Comparison of ENCODE assay signal across 27 mouse cellular contexts in genomic region chr6:7375851-7376250, GRCm38 (mm10).
DNase-seq lines count a peak whose midpoint lies in the region; ATAC-seq and TF ChIP-seq lines count a peak whose summit lies in the region.
"Had no signal": no experiment of that assay in that cellular context is flagged by ENCODE, and none has a peak within 500 bp of the region (broad histone marks: within the 10 kb centered on the region; RNA-seq: fewer than 3 reads in every experiment).

No protein-coding gene starts in this region.

- no peaks in the 10 kb centered on the region for H3K36me3 ChIP-seq in midbrain, embryonic 14.5 days (ENCODE audit: control insufficient read depth, insufficient read depth, low read length)
- no peaks in the 10 kb centered on the region for H3K36me3 ChIP-seq in midbrain, embryonic 11.5 days (ENCODE audit: control insufficient read depth, insufficient read depth, low read length)
- H3K36me3 ChIP-seq in midbrain, embryonic 16.5 days (ENCODE audit: control insufficient read depth, insufficient read depth, low read length), result no peaks in the 10 kb centered on the region
- H3K36me3 ChIP-seq in midbrain, embryonic 13.5 days, result no peaks in the 10 kb centered on the region
- H3K36me3 ChIP-seq in CH12.LX (replicated peaks in 1 of 2; ENCODE audit: control insufficient read depth in 1 of 2, insufficient read depth in 1 of 2, low read length in 1 of 2), result no peaks in the 10 kb centered on the region
- no peaks in the 10 kb centered on the region for H3K36me3 ChIP-seq in midbrain, postnatal 0 days (ENCODE audit: insufficient read depth, low read length)
- H3K36me3 ChIP-seq in hindbrain, embryonic 16.5 days (ENCODE audit: control insufficient read depth, insufficient read depth, low read length), result no peaks in the 10 kb centered on the region
- H3K36me3 ChIP-seq: embryonic facial prominence, embryonic 13.5 days; embryonic facial prominence, embryonic 15.5 days; forebrain, embryonic 10.5 days; forebrain, embryonic 12.5 days; forebrain, embryonic 15.5 days had no signal

- TF ChIP-seq POLR2A in CH12.LX (IDR thresholded peaks at IDR 0.05; ENCODE audit: low read depth, low read length), result no peak

- WGBS in midbrain, embryonic 14.5 days, result 67% methylated on average over 2 of the region's 2 CpGs
- 74% methylated on average over 2 of the region's 2 CpGs for WGBS in midbrain, embryonic 11.5 days
- WGBS in midbrain, embryonic 16.5 days, result 65% methylated on average over 2 of the region's 2 CpGs
- WGBS in midbrain, embryonic 13.5 days, result 69% methylated on average over 2 of the region's 2 CpGs
- WGBS in midbrain, postnatal 0 days, result 44% methylated on average over 2 of the region's 2 CpGs
- 89% methylated on average over 2 of the region's 2 CpGs for WGBS in hindbrain, embryonic 16.5 days

- H3K79me2 ChIP-seq in CH12.LX (replicated peaks; ENCODE audit: control insufficient read depth, extremely low read depth, insufficient read depth, poor library complexity, severe bottlenecking), result no peaks in the 10 kb centered on the region

- ATAC-seq in midbrain, embryonic 14.5 days (ENCODE audit: low FRiP score, low TSS enrichment), result no peak
- no peak for ATAC-seq in midbrain, embryonic 11.5 days (ENCODE audit: low FRiP score)
- ATAC-seq in midbrain, embryonic 16.5 days, result peak; percentile 69; the same call in 1 of the 2 replicates
- ATAC-seq in midbrain, embryonic 13.5 days, result no peak
- ATAC-seq in midbrain, postnatal 0 days (ENCODE audit: low FRiP score), result peak; percentile 71
- ATAC-seq in hindbrain, embryonic 16.5 days, result no peak
- ATAC-seq: activated CD4-positive, CD25-positive, alpha-beta regulatory T cell, adult 4 months; CD4-positive, CD25-positive, alpha-beta regulatory T cell, adult 4 months; forebrain, embryonic 15.5 days; Patski had no signal

- peak; percentile 4 for TF ChIP-seq RAD21 in CH12.LX (IDR thresholded peaks at IDR 0.05; ENCODE audit: low read depth, low read length)

- H3K9me3 ChIP-seq in midbrain, embryonic 14.5 days (ENCODE audit: control insufficient read depth, low read length), result no peaks in the 10 kb centered on the region
- no peaks in the 10 kb centered on the region for H3K9me3 ChIP-seq in midbrain, embryonic 11.5 days (ENCODE audit: control insufficient read depth, low read length)
- H3K9me3 ChIP-seq in midbrain, embryonic 16.5 days (replicated peaks; ENCODE audit: control insufficient read depth, low read length, poor library complexity, severe bottlenecking), result no peaks in the 10 kb centered on the region
- H3K9me3 ChIP-seq in midbrain, embryonic 13.5 days, result no peaks in the 10 kb centered on the region
- H3K9me3 ChIP-seq in CH12.LX (replicated peaks; ENCODE audit: low read length), result no peaks in the 10 kb centered on the region
- H3K9me3 ChIP-seq in midbrain, postnatal 0 days (ENCODE audit: low read length), result no peaks in the 10 kb centered on the region
- no peaks in the 10 kb centered on the region for H3K9me3 ChIP-seq in hindbrain, embryonic 16.5 days (ENCODE audit: control insufficient read depth, low read length)
- H3K9me3 ChIP-seq: embryonic facial prominence, embryonic 13.5 days; embryonic facial prominence, embryonic 15.5 days; forebrain, embryonic 10.5 days; forebrain, embryonic 12.5 days; forebrain, embryonic 15.5 days had no signal

- no peak for TF ChIP-seq CTCF in CH12.LX (conservative IDR thresholded peaks at IDR 0.05 in 1 of 2, IDR thresholded peaks at IDR 0.05 in 1 of 2; ENCODE audit: low read depth in 2 of 2, low read length in 2 of 2)
- TF ChIP-seq CTCF in midbrain, postnatal 0 days (IDR thresholded peaks at IDR 0.05), result peak; percentile 44

- no peak overlapping the region for H3K27ac ChIP-seq in midbrain, embryonic 14.5 days (replicated peaks; ENCODE audit: low read depth, low read length)
- H3K27ac ChIP-seq in midbrain, embryonic 11.5 days (ENCODE audit: low read depth, low read length), result no peak overlapping the region
- no peak overlapping the region for H3K27ac ChIP-seq in midbrain, embryonic 16.5 days (ENCODE audit: low read length)
- H3K27ac ChIP-seq in midbrain, embryonic 13.5 days, result no peak overlapping the region
- no peak overlapping the region for H3K27ac ChIP-seq in CH12.LX (ENCODE audit: insufficient read depth, low read depth)
- no peak overlapping the region for H3K27ac ChIP-seq in midbrain, postnatal 0 days (ENCODE audit: low read depth, low read length)
- H3K27ac ChIP-seq in hindbrain, embryonic 16.5 days (ENCODE audit: low read depth, low read length), result no peak overlapping the region
- H3K27ac ChIP-seq: embryonic facial prominence, embryonic 13.5 days; embryonic facial prominence, embryonic 15.5 days; forebrain, embryonic 10.5 days; forebrain, embryonic 12.5 days; forebrain, embryonic 15.5 days had no signal

- no peak overlapping the region for H3K9ac ChIP-seq in midbrain, embryonic 14.5 days (replicated peaks; ENCODE audit: low read length)
- H3K9ac ChIP-seq in midbrain, embryonic 11.5 days (ENCODE audit: low read length), result no peak overlapping the region
- H3K9ac ChIP-seq in midbrain, embryonic 16.5 days (ENCODE audit: low read depth, low read length), result no peak overlapping the region
- H3K9ac ChIP-seq in midbrain, embryonic 13.5 days (replicated peaks), result no peak overlapping the region
- H3K9ac ChIP-seq in CH12.LX (ENCODE audit: insufficient read depth, low read depth), result no peak overlapping the region
- H3K9ac ChIP-seq in midbrain, postnatal 0 days (replicated peaks; ENCODE audit: low read length, poor library complexity, severe bottlenecking), result no peak overlapping the region
- no peak overlapping the region for H3K9ac ChIP-seq in hindbrain, embryonic 16.5 days (ENCODE audit: low read depth, low read length)
- H3K9ac ChIP-seq: embryonic facial prominence, embryonic 13.5 days; embryonic facial prominence, embryonic 15.5 days; forebrain, embryonic 12.5 days; forebrain, embryonic 15.5 days had no signal

- no peak for TF ChIP-seq EP300 in CH12.LX (IDR thresholded peaks at IDR 0.05; ENCODE audit: low read length)

- H3K4me1 ChIP-seq in midbrain, embryonic 14.5 days (ENCODE audit: control insufficient read depth, insufficient read depth, low read length), result no peaks in the 10 kb centered on the region
- no peaks in the 10 kb centered on the region for H3K4me1 ChIP-seq in midbrain, embryonic 11.5 days (ENCODE audit: control insufficient read depth, insufficient read depth, low read length)
- H3K4me1 ChIP-seq in midbrain, embryonic 16.5 days (ENCODE audit: control insufficient read depth, insufficient read depth, low read length), result peaks cover 2% of the 10 kb centered on the region; the same call in 1 of the 2 replicates
- H3K4me1 ChIP-seq in midbrain, embryonic 13.5 days (replicated peaks), result peaks cover 6% of the 10 kb centered on the region; the same call in 1 of the 2 replicates
- H3K4me1 ChIP-seq in CH12.LX (ENCODE audit: control insufficient read depth in 1 of 2, insufficient read depth in 2 of 2), result no peaks in the 10 kb centered on the region
- H3K4me1 ChIP-seq in midbrain, postnatal 0 days (ENCODE audit: insufficient read depth, low read length), result no peaks in the 10 kb centered on the region
- H3K4me1 ChIP-seq in hindbrain, embryonic 16.5 days (ENCODE audit: control insufficient read depth, insufficient read depth, low read depth, low read length), result no peaks in the 10 kb centered on the region
- H3K4me1 ChIP-seq: embryonic facial prominence, embryonic 13.5 days; embryonic facial prominence, embryonic 15.5 days had no signal

- dilution Hi-C loops in CH12.LX (cut with MboI; ENCODE audit: extremely low pct_ligation_motif_present, extremely low pct_unique_long_range_greater_than_20kb, low sequenced_read_pairs), result no loop called here

- no peak overlapping the region for H3K4me3 ChIP-seq in midbrain, embryonic 14.5 days (replicated peaks; ENCODE audit: low read depth, low read length)
- H3K4me3 ChIP-seq in midbrain, embryonic 11.5 days (ENCODE audit: low read depth, low read length), result no peak overlapping the region
- H3K4me3 ChIP-seq in midbrain, embryonic 16.5 days (ENCODE audit: low read depth, low read length), result no peak overlapping the region
- H3K4me3 ChIP-seq in midbrain, embryonic 13.5 days (replicated peaks), result no peak overlapping the region
- no peak overlapping the region for H3K4me3 ChIP-seq in CH12.LX (replicated peaks in 1 of 3; ENCODE audit: low read depth in 2 of 3, low read length in 2 of 3, poor library complexity in 1 of 3)
- no peak overlapping the region for H3K4me3 ChIP-seq in midbrain, postnatal 0 days (ENCODE audit: low read depth, low read length)
- no peak overlapping the region for H3K4me3 ChIP-seq in hindbrain, embryonic 16.5 days (ENCODE audit: low read length)
- H3K4me3 ChIP-seq: embryonic facial prominence, embryonic 13.5 days; embryonic facial prominence, embryonic 15.5 days; erythroblast, embryonic 14.5 days; forebrain, embryonic 10.5 days; forebrain, embryonic 12.5 days; forebrain, embryonic 15.5 days had no signal

- H3K27me3 ChIP-seq in midbrain, embryonic 14.5 days (ENCODE audit: control insufficient read depth, insufficient read depth, low read length), result no peaks in the 10 kb centered on the region
- H3K27me3 ChIP-seq in midbrain, embryonic 11.5 days (ENCODE audit: control insufficient read depth, insufficient read depth, low read length), result no peaks in the 10 kb centered on the region
- no peaks in the 10 kb centered on the region for H3K27me3 ChIP-seq in midbrain, embryonic 16.5 days (ENCODE audit: control insufficient read depth, insufficient read depth, low read depth, low read length)
- H3K27me3 ChIP-seq in midbrain, embryonic 13.5 days, result no peaks in the 10 kb centered on the region
- no peaks in the 10 kb centered on the region for H3K27me3 ChIP-seq in CH12.LX (replicated peaks)
- H3K27me3 ChIP-seq in midbrain, postnatal 0 days (ENCODE audit: insufficient read depth, low read length), result no peaks in the 10 kb centered on the region
- no peaks in the 10 kb centered on the region for H3K27me3 ChIP-seq in hindbrain, embryonic 16.5 days (replicated peaks; ENCODE audit: control insufficient read depth, insufficient read depth, low read length)
- H3K27me3 ChIP-seq: embryonic facial prominence, embryonic 13.5 days; embryonic facial prominence, embryonic 15.5 days; forebrain, embryonic 12.5 days; forebrain, embryonic 15.5 days had no signal

- DNase-seq in midbrain, embryonic 14.5 days, result peak; percentile 15
- DNase-seq in midbrain, embryonic 11.5 days (ENCODE audit: low spot score, missing footprints), result no peak
- DNase-seq in CH12.LX (ENCODE audit: extremely low read depth), result no peak
- no peak for DNase-seq in midbrain, postnatal 0 days (ENCODE audit: low spot score)
- no peak for DNase-seq in urinary bladder, adult 2 months (ENCODE audit: low spot score)
- DNase-seq: adrenal gland, adult 8-10 months; adrenal gland, postnatal 14 days; adrenal gland, postnatal 36 days; B cell, adult 2 months; cerebellum, adult 11-12 months; cerebellum, adult 2 months; cerebellum, adult 9-10 months; cerebellum, postnatal 14 days; cerebellum, postnatal 36 days; embryo, embryonic 11 days had no signal

- no peak overlapping the region for H3K4me2 ChIP-seq in midbrain, embryonic 14.5 days (ENCODE audit: low read length)
- H3K4me2 ChIP-seq in midbrain, embryonic 11.5 days, result no peak overlapping the region
- H3K4me2 ChIP-seq in midbrain, embryonic 16.5 days (ENCODE audit: low read length), result no peak overlapping the region
- H3K4me2 ChIP-seq in midbrain, embryonic 13.5 days (replicated peaks), result no peak overlapping the region
- H3K4me2 ChIP-seq in CH12.LX (ENCODE audit: insufficient read depth, low read depth, poor library complexity, severe bottlenecking), result no peak overlapping the region
- H3K4me2 ChIP-seq in midbrain, postnatal 0 days (ENCODE audit: low read depth, low read length, poor library complexity, severe bottlenecking), result no peak overlapping the region
- H3K4me2 ChIP-seq in hindbrain, embryonic 16.5 days (ENCODE audit: low read length), result no peak overlapping the region
- H3K4me2 ChIP-seq: embryonic facial prominence, embryonic 13.5 days; embryonic facial prominence, embryonic 15.5 days; forebrain, embryonic 12.5 days; forebrain, embryonic 15.5 days had no signal

- in situ Hi-C loops in CH12.LX (cut with MboI; ENCODE audit: low pct_ligation_motif_present, low pct_unique_long_range_greater_than_20kb, low sequenced_read_pairs), result no loop called here

Comparison
In these comparisons a context has a peak if more than half of its experiments do, and no peak if none do; other contexts are left out.
1. ATAC-seq: peak in midbrain, embryonic 16.5 days (single experiment) and midbrain, postnatal 0 days (single experiment); none in midbrain, embryonic 14.5 days (single experiment), midbrain, embryonic 11.5 days (single experiment), midbrain, embryonic 13.5 days (single experiment) and hindbrain, embryonic 16.5 days (single experiment).